Mouse (Mus musculus) intestine, embryonic 14.5 days (tissue): ENCODE results near the gene Snx1. TPM values are rescaled to one million over a fixed set of nuclear protein-coding genes. Genes with fewer than 3 reads are reported as not detected.

Source experiments
- ATAC-seq: fragments of 200-750 bp; cut with Nextera tagmentation; replicated peaks from 2 replicates; pipeline ENCODE4 v1.8.0; 2017; ENCODE audit warnings: low read depth, moderate number of reproducible peaks, moderate TSS enrichment, moderate library complexity; ENCODE audit not compliant: low FRiP score, low TSS enrichment
- DNase-seq: peaks from one replicate; pipeline ENCODE4 v3.0.0-alpha.2; 2018; ENCODE audit warnings: low spot score
- H3K27ac ChIP-seq: fragments of 300-500 bp; sonication (generic); 2 replicates; pipeline ENCODE4 v1.5.1; 2014; ENCODE audit warnings: low read depth, mild to moderate bottlenecking, control low read depth
- H3K27me3 ChIP-seq: fragments of 300-500 bp; sonication (generic); replicated peaks from 2 replicates; pipeline ENCODE4 v1.6.1; 2014; ENCODE audit warnings: low read length, control low read depth; ENCODE audit not compliant: control insufficient read depth, insufficient read depth
- H3K36me3 ChIP-seq: fragments of 300-500 bp; sonication (generic); 2 replicates; pipeline ENCODE4 v1.6.1; 2014; ENCODE audit warnings: low read length, control low read depth; ENCODE audit not compliant: control insufficient read depth, insufficient read depth
- H3K4me1 ChIP-seq: fragments of 300-500 bp; sonication (generic); replicated peaks from 2 replicates; pipeline ENCODE4 v1.6.1; 2014; ENCODE audit warnings: low read length, control low read depth, mixed read lengths; ENCODE audit not compliant: control insufficient read depth, insufficient read depth
- H3K4me2 ChIP-seq: fragments of 300-500 bp; sonication (generic); 2 replicates; pipeline ENCODE4 v1.6.1; 2014; ENCODE audit warnings: low read length
- H3K4me3 ChIP-seq: fragments of 300-500 bp; sonication (generic); 2 replicates; pipeline ENCODE4 v1.5.1; 2014; ENCODE audit warnings: low read depth, low read length, control low read depth, mixed read lengths
- H3K9ac ChIP-seq: fragments of 300-500 bp; sonication (generic); 2 replicates; pipeline ENCODE4 v1.6.1; 2014; ENCODE audit warnings: mild to moderate bottlenecking, low read length
- H3K9me3 ChIP-seq: fragments of 300-500 bp; sonication (generic); 2 replicates; pipeline ENCODE4 v1.6.1; 2016; ENCODE audit warnings: low read length, control low read depth; ENCODE audit not compliant: control insufficient read depth
- WGBS: fragments of 180-500 bp; shearing (Covaris S2); extraction: QIAGEN DNeasy Blood & Tissue Kit; methylation state at CpG from one replicate; pipeline ENCODE4 v1.1.7; 2014; 5-methylcytosine and 5-hydroxymethylcytosine counted together
- polyA plus RNA-seq: library from polyadenylated mRNA; unstranded; fragments of >200 nt; fragmentation: Nextera tagmentation; extraction: Ambion mirVana; gene quantifications from 2 replicates; pipeline ENCODE4 v1.2.1, GENCODE M21; 2014

The Snx1 gene
- polyA plus RNA-seq, 1 experiment from 2014 or later = 136 TPM

DNA sequence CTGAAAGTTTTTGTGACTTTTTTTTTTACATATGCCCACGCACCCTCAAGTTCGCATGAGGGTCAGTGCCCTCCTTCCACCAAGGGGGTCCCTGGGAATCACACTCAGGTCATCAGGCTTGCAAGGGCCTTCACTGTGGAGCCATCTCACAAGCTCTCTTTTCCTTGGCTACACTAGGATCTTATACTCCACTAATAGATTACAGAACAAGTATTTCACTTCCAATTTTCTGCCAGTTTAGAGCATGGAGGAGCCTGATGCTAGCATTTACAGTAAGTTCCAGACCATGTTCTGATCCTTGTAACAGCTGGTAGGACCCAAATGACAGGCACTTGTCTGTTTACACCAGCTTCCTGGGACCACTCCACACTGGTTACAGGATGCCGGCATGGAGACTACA is 48.3 kb downstream of the Snx1 start:
- no peak for ATAC-seq
- no peak overlapping the region for H3K4me2 ChIP-seq

DNA sequence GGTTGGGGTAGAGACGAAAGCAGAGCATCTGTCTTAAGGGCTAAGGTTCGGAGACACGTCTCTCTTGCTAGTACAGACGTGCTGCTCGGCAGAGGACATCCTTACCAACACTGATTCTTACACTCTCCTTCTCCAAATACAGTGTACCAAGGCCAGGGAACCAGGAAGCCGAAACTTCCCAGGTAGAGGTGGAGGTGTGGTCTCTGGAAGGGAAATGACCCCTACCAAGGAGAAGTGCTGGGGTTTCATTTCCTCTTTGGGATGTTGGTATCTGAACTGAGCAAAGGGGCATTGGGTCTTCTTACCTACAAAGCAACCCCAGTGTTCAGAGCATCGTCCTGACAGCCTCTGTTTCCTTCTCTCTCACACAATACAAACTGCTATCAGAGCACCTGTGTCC is 53.6 kb downstream of the Snx1 start:
- DNase-seq = no peak
- 82% methylated on average over 7 of the region's 7 CpGs for WGBS

More for the DNA sequence above, 48.3 kb downstream of the Snx1 start:
- Histone ChIP-seq H3K27me3 (no peaks in the 10 kb centered on the region), H3K9ac (no peak overlapping the region), H3K4me3 (no peak overlapping the region), H3K4me1 (0 out of 2 replicates have a peak, but pooled peaks cover 7% of the 10 kb centered on the region), H3K36me3 (no peaks in the 10 kb centered on the region), H3K27ac (no peak overlapping the region), H3K9me3 (peaks cover 4% of the 10 kb centered on the region; the same call in 1 of the 2 replicates)
- WGBS = 55% methylated on average over 3 of the region's 3 CpGs
- peak; percentile 51 for DNase-seq

DNA sequence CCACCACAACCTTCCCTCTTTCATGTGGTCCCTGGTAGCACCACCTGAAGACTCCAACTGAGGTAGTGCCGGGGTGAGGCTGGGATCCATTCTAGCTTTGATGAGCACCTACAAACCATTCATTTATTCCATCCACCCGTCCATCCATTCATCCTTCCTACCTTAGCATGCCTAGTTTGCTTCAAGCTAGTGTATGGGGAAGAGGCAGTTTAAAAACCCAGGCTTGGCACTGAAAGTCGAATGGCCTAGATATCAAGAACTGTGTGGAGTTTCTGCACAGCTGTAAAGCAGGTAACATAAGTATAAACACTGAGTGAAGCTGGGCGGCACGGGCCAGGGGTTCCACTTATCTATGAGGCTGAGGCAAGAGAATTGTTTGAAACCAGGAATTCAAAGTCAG is 56.2 kb downstream of the Snx1 start:
- no peak for ATAC-seq
- H3K4me1 ChIP-seq = peaks cover 8% of the 10 kb centered on the region; the same call in 1 of the 2 replicates

More for the DNA sequence above, 53.6 kb downstream of the Snx1 start:
- Histone ChIP-seq H3K36me3 (no peaks in the 10 kb centered on the region), H3K27me3 (peaks cover 21% of the 10 kb centered on the region), H3K9ac (no peak overlapping the region), H3K4me2 (no peak overlapping the region), H3K9me3 (peaks cover 4% of the 10 kb centered on the region; the same call in 1 of the 2 replicates), H3K27ac (no peak overlapping the region), H3K4me3 (no peak overlapping the region), H3K4me1 (peaks cover 8% of the 10 kb centered on the region; the same call in 1 of the 2 replicates)
- ATAC-seq = no peak

DNA sequence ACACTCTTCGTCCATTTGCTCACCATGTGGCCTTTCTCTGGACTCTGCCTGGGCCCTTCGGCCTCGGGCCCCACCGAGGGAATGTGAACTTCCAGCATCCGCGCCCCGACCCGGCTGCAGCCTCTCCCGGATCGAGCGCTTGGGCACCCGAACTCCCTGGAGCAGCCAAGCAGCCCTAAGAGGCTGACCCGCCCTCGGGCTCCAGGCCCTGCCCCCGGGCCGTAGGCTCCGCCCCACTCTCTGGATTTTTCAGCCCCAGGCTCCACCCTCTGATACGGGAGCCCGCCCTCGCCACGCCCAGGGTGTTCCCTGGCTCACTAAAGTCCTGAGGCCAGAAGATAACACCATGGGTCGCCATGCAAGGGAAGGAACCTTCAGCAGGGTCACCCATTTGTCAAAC is 56.8 kb downstream of the Snx1 start, which contains the start of gene Snx22:
Gene Snx22 (minus strand): TSS at position 137 of the 400 bp plus-strand sequence.
- peak within 1 kb of the TSS; percentile 99 for H3K4me2 ChIP-seq
- under 1% methylated on average over 22 of the region's 22 CpGs for WGBS
- ATAC-seq (peak; percentile 89), DNase-seq (peak; percentile 90)
- peaks cover 4% of the 10 kb centered on the region; the same call in 1 of the 2 replicates for H3K9me3 ChIP-seq
- H3K4me1 ChIP-seq = peaks cover 8% of the 10 kb centered on the region; the same call in 1 of the 2 replicates
- peaks cover 20% of the 10 kb centered on the region for H3K36me3 ChIP-seq
- peak within 1 kb of the TSS; percentile 45 for H3K4me3 ChIP-seq
- H3K27me3 ChIP-seq = peaks cover 29% of the 10 kb centered on the region
- H3K9ac ChIP-seq = peak within 1 kb of the TSS; percentile 35; the same call in 1 of the 2 replicates
- H3K27ac ChIP-seq = no peak within 1 kb of the TSS

More for the DNA sequence above, 56.2 kb downstream of the Snx1 start:
- H3K36me3 ChIP-seq = peaks cover 18% of the 10 kb centered on the region
- DNase-seq = no peak
- no peak overlapping the region for H3K27ac ChIP-seq
- 89% methylated on average over 5 of the region's 5 CpGs for WGBS
- H3K4me2 ChIP-seq = no peak overlapping the region
- no peak overlapping the region for H3K9ac ChIP-seq
- H3K4me3 ChIP-seq = no peak overlapping the region
- H3K9me3 ChIP-seq = peaks cover 4% of the 10 kb centered on the region; the same call in 1 of the 2 replicates
- peaks cover 29% of the 10 kb centered on the region for H3K27me3 ChIP-seq

DNA sequence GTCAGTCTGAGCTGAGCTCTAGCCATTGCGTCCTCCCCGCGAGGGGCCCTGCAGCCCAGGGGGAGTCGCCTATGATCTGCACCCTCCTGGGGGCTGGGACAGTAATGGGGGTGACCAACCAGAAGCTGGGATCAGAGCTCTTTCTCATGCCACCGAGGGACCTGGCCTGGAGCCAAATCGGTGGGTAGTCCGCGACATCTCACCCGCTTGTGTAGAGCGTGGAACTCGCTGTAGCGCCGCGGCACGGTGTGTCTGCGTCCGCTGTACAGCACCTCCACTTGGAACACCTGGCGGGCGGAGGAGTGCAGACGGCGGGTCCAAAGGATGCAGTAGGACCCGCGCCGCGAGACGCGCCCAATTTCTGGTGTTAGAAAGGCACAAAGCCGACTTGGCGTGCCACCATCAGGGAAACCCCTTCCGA is 57.4 kb downstream of the Snx1 start:
- ATAC-seq (no peak), DNase-seq (no peak)
- under 1% methylated on average over 30 of the region's 30 CpGs for WGBS
- Histone ChIP-seq H3K36me3 (peaks cover 26% of the 10 kb centered on the region), H3K9ac (peak overlapping the region; percentile 35; the same call in 1 of the 2 replicates), H3K9me3 (no peaks in the 10 kb centered on the region), H3K27ac (no peak overlapping the region), H3K4me1 (peaks cover 8% of the 10 kb centered on the region; the same call in 1 of the 2 replicates), H3K27me3 (peaks cover 29% of the 10 kb centered on the region), H3K4me3 (peak overlapping the region; percentile 45), H3K4me2 (peak overlapping the region; percentile 99)

DNA sequence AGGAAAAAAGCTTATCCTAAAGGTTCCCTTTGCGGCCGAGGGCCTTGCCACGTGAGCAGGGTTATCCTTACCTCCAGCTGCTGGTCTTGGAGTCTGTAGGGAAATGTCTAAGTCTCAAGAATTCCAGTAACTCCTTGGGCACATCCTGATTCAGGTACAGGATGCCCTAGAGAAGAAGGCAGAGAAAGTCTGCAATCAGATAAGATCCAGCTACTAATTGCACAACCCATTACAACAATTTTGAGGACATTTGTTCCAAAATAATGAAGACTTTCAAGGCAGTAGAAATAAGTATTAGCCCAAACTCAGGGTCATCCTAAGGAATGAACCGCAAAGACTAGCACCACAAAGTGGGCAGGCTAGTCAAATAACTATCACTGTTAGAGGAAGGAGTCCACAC is 58.3 kb downstream of the Snx1 start:
- no peak overlapping the region for H3K9ac ChIP-seq
- H3K9me3 ChIP-seq = no peaks in the 10 kb centered on the region
- H3K36me3 ChIP-seq = peaks cover 35% of the 10 kb centered on the region
- no peak overlapping the region for H3K4me3 ChIP-seq
- 67% methylated on average over 4 of the region's 4 CpGs for whole genome bisulfite sequencing
- H3K27ac ChIP-seq = no peak overlapping the region
- ATAC-seq = no peak
- no peak for DNase-seq
- no peak overlapping the region for H3K4me2 ChIP-seq
- peaks cover 8% of the 10 kb centered on the region; the same call in 1 of the 2 replicates for H3K4me1 ChIP-seq
- peaks cover 29% of the 10 kb centered on the region for H3K27me3 ChIP-seq

DNA sequence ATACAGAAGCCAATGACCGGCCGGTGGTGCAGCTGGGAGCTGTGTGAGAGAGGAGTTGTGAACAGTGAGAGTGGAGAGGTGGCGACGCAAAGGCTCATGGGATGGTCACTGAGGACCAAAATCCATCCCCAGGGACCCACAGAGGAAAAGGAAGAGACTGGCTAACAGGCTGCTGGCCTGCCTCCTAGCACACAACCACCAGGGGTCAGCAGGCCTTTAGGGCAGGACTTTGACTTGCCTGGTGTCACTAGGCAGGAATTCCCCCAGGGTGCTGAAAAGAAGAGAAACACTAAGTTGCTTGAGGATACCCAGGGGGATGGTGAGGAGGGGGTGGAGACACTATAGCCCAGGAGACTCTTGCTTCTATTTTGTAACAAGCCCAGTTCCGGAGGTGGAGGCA is 58.8 kb downstream of the Snx1 start:
- 25% methylated on average over 5 of the region's 5 CpGs for WGBS
- H3K9me3 ChIP-seq = no peaks in the 10 kb centered on the region
- H3K4me1 ChIP-seq = peaks cover 8% of the 10 kb centered on the region; the same call in 1 of the 2 replicates
- no peak overlapping the region for H3K9ac ChIP-seq
- H3K27ac ChIP-seq = no peak overlapping the region
- no peak overlapping the region for H3K4me3 ChIP-seq
- no peak for DNase-seq
- no peak for ATAC-seq
- H3K36me3 ChIP-seq = peaks cover 40% of the 10 kb centered on the region
- H3K27me3 ChIP-seq = peaks cover 29% of the 10 kb centered on the region
- H3K4me2 ChIP-seq = no peak overlapping the region

DNA sequence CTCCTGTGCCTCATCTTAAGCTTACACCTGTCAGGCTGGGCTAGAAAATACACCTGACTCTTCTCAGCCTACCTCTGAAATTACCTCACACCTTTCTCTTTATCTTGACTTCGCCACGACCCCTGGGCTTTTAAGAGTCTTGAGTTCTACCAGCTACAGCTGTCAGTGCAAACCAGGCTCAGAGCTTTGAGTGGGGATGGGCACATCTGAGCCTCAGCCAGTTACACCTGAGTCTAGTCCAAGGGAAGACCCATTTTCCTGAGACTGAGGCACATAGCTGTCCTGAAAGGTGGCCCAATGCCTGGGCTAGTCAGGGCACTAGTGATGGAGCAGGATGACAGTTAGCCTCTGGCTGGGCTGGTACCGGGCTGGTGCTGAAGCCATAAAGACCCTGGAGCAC is 59.6 kb downstream of the Snx1 start:
- H3K4me1 ChIP-seq = peaks cover 8% of the 10 kb centered on the region; the same call in 1 of the 2 replicates
- peaks cover 29% of the 10 kb centered on the region for H3K27me3 ChIP-seq
- no peak for DNase-seq
- ATAC-seq = no peak
- WGBS = 94% methylated on average over 3 of the region's 3 CpGs
- no peaks in the 10 kb centered on the region for H3K9me3 ChIP-seq
- no peak overlapping the region for H3K4me3 ChIP-seq
- H3K36me3 ChIP-seq = peaks cover 46% of the 10 kb centered on the region
- no peak overlapping the region for H3K4me2 ChIP-seq
- no peak overlapping the region for H3K27ac ChIP-seq
- H3K9ac ChIP-seq = no peak overlapping the region

DNA sequence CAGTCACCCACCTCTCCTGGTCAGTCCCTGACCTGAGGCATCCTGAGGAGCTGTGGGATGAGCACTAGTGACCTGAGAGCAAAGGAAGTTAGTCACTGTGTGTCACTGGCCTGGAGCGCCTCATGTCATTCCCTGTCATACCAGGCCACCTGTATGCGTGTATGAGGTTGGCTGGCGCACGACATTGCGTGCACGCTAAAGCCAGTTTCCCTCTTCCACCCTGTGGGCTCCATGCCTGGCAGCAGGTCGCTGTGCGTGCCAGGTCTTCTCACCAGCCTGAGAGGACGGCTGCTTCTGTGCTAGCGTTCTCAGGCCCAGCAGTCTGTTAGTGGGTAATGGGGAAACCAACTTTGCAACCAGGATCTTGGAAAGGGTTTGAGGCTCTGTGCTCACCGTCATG is 62.1 kb downstream of the Snx1 start:
- Histone ChIP-seq H3K9me3 (no peaks in the 10 kb centered on the region), H3K4me2 (no peak overlapping the region), H3K27ac (no peak overlapping the region), H3K9ac (no peak overlapping the region), H3K36me3 (peaks cover 49% of the 10 kb centered on the region), H3K27me3 (peaks cover 23% of the 10 kb centered on the region), H3K4me1 (peaks cover 20% of the 10 kb centered on the region), H3K4me3 (no peak overlapping the region)
- DNase-seq (no peak), ATAC-seq (no peak)
- 95% methylated on average over 11 of the region's 11 CpGs for WGBS
